Mouse (Mus musculus) lung, adult 2 months (tissue): Measurements from ENCODE around the gene A630076J17Rik.

ENCODE experiments used
- CTCF ChIP-seq: fragments of 200-500 bp; IDR thresholded peaks from 2 replicates; pipeline ENCODE4 v1.5.1; 2011; ENCODE audit warnings: mild to moderate bottlenecking, low read length, control low read depth; ENCODE audit not compliant: insufficient read depth
- POLR2A ChIP-seq: fragments of 200-500 bp; IDR thresholded peaks from 2 replicates; pipeline ENCODE4 v1.6.1; 2011; ENCODE audit warnings: low read depth, mild to moderate bottlenecking, control low read depth, low read length, borderline replicate concordance; ENCODE audit errors: extremely low read depth

GRCm38 (mm10) chr3:107188226-107188899 is 42.1 kb upstream of the A630076J17Rik start:
- TF ChIP-seq POLR2A (no peak), CTCF (peak; percentile 52)
